Mouse (Mus musculus) forebrain, postnatal 0 days (tissue): ENCODE measurements around the gene Stk10. TPM values are rescaled to one million over a fixed set of nuclear protein-coding genes. Genes with fewer than 3 reads are reported as not detected.
A peak's percentile ranks its signal among the peaks of the same experiment; 100 is the strongest.

Source experiments
- ATAC-seq: fragments of 200-750 bp; cut with Nextera tagmentation; 2 replicates; pipeline ENCODE4 v1.8.0; 2017; ENCODE audit warnings: mild to moderate bottlenecking, moderate library complexity
- DNase-seq: peaks from one replicate; pipeline ENCODE4 v3.0.0-alpha.2; 2015
- H3K27ac ChIP-seq: fragments of 300-500 bp; sonication (generic); 2 replicates; pipeline ENCODE4 v1.5.1; 2014; ENCODE audit warnings: low read depth, mild to moderate bottlenecking, antibody characterized with exemption, low read length, moderate library complexity, mixed read lengths
- H3K27me3 ChIP-seq: fragments of 300-500 bp; sonication (generic); 2 replicates; pipeline ENCODE4 v1.6.1; 2014; ENCODE audit warnings: mild to moderate bottlenecking, low read length, mixed read lengths; ENCODE audit not compliant: insufficient read depth
- H3K36me3 ChIP-seq: fragments of 300-500 bp; sonication (generic); 2 replicates; pipeline ENCODE4 v1.6.1; 2014; ENCODE audit warnings: mild to moderate bottlenecking, moderate library complexity; ENCODE audit not compliant: insufficient read depth
- H3K4me1 ChIP-seq: fragments of 300-500 bp; sonication (generic); 2 replicates; pipeline ENCODE4 v1.6.1; 2014; ENCODE audit warnings: antibody characterized with exemption; ENCODE audit not compliant: insufficient read depth
- H3K4me2 ChIP-seq: fragments of 300-500 bp; sonication (generic); 2 replicates; pipeline ENCODE4 v1.6.1; 2014; ENCODE audit warnings: low read depth, mild to moderate bottlenecking, moderate library complexity
- H3K4me3 ChIP-seq: fragments of 300-500 bp; sonication (generic); 2 replicates; pipeline ENCODE4 v1.5.1; 2014; ENCODE audit warnings: low read depth, low read length, mixed read lengths
- H3K9ac ChIP-seq: fragments of 300-500 bp; sonication (generic); 2 replicates; pipeline ENCODE4 v1.6.1; 2014; ENCODE audit warnings: mild to moderate bottlenecking
- H3K9me3 ChIP-seq: fragments of 300-500 bp; sonication (generic); 2 replicates; pipeline ENCODE4 v1.6.1; 2016; ENCODE audit warnings: low read length
- CTCF ChIP-seq: sonication (generic); IDR thresholded peaks from 2 replicates; pipeline ENCODE4 v1.5.1; 2016; ENCODE audit warnings: antibody characterized with exemption, control low read depth, low read depth
- WGBS: fragments of 180-500 bp; shearing (Covaris S2); extraction: QIAGEN DNeasy Blood & Tissue Kit; methylation state at CpG from one replicate; pipeline ENCODE4 v1.1.7; 2014; 5-methylcytosine and 5-hydroxymethylcytosine counted together
- polyA plus RNA-seq: library from polyadenylated mRNA; unstranded; fragments of >200 nt; fragmentation: Nextera tagmentation; extraction: Ambion mirVana; gene quantifications from 2 replicates; pipeline ENCODE4 v1.2.1, GENCODE M21; 2015
- total RNA-seq: library from RNA; depleted of rRNA; stranded (reverse); fragments of >200 nt; gene quantifications from 2 replicates; pipeline ENCODE4 v1.2.3, GENCODE M21; 2014

The Stk10 gene
- total and polyA plus RNA-seq, 2 experiments from 2014 or later: 0.90 to 2.3 TPM

DNA sequence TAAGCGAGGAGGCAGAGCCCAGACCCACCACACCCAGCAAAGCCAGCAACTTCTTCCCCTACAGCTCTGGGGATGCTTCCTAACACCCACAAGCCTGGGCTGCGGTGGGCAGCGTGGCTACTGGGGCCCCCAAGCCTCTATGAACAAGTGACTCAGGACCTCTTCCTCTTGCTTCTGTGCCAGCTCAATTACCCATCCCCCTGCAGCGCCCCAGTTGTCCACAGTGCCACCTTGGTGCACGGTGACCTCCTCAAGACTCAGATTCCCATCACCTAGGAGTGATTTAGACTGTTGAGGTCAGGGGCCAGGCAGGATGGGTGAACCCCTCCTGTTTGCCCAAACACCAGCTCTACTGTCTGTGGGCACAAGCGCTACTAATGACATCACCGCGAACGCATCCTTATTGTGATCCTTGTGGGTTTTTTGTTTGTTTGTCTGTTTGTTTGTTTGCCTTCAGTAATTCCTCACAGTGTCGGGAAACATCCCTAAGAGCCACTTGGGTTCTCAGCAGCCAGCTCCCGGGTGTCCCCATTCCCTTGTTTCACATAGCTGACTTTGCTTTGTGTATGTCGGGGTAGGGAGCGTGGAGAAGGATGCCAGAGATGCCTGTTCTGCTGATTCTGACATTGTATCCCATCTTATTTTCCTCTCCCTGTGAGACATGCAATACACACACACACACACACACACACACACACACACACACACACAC lies 89.5 kb downstream of the Stk10 start:
- WGBS: 79% methylated on average over 13 of the region's 13 CpGs
- no peak overlapping the region for H3K27ac ChIP-seq

GRCm38 (mm10) chr11:32623236-32623635 lies 90.1 kb downstream of the Stk10 start:
- Histone ChIP-seq H3K9ac (no peak overlapping the region), H3K4me2 (no peak overlapping the region), H3K9me3 (no peaks in the 10 kb centered on the region), H3K36me3 (no peaks in the 10 kb centered on the region), H3K27ac (no peak overlapping the region), H3K4me1 (no peaks in the 10 kb centered on the region), H3K27me3 (no peaks in the 10 kb centered on the region), H3K4me3 (no peak overlapping the region)
- WGBS: 45% methylated on average over 5 of the region's 5 CpGs
- TF ChIP-seq CTCF: no peak
- peak; percentile 64 for ATAC-seq
- DNase-seq: peak; percentile 47

More for the DNA sequence above, 89.5 kb downstream of the Stk10 start:
- Histone ChIP-seq H3K4me2 (no peak overlapping the region), H3K4me1 (no peaks in the 10 kb centered on the region), H3K9ac (no peak overlapping the region), H3K36me3 (no peaks in the 10 kb centered on the region), H3K4me3 (no peak overlapping the region), H3K27me3 (no peaks in the 10 kb centered on the region), H3K9me3 (no peaks in the 10 kb centered on the region)
- DNase-seq (no peak), ATAC-seq (0 out of 2 replicates have a peak, but pooled peaks have one; percentile 11)
- no peak for TF ChIP-seq CTCF

GRCm38 (mm10) chr11:32623912-32624311 lies 90.8 kb downstream of the Stk10 start:
- Histone ChIP-seq H3K9me3 (no peaks in the 10 kb centered on the region), H3K4me2 (no peak overlapping the region), H3K36me3 (no peaks in the 10 kb centered on the region), H3K27me3 (no peaks in the 10 kb centered on the region), H3K4me1 (no peaks in the 10 kb centered on the region), H3K27ac (no peak overlapping the region), H3K9ac (no peak overlapping the region), H3K4me3 (no peak overlapping the region)
- 75% methylated on average over 6 of the region's 6 CpGs for WGBS
- no peak for DNase-seq
- no peak for ATAC-seq
- no peak for TF ChIP-seq CTCF

DNA sequence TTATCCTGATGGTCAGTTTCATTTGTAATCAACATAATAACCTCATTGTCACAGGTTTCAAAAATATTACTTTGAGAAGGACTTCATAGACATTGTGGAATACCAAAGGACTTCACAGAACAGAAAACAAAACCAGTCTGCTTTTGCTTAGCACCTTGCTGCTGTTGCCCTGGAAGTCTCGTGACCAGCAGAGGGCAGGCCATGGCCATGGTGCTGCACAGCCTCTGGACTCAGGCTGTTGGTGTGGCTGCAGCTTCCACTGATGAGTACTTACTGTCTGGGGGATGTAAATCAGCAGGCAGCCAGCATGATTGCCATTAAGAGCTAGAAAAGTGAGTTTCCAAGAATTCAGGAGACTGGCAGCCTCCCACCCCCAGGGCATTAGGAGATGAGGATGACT lies 92.6 kb downstream of the Stk10 start:
- ATAC-seq (no peak), DNase-seq (peak; percentile 16)
- no peaks in the 10 kb centered on the region for H3K27me3 ChIP-seq
- no peaks in the 10 kb centered on the region for H3K9me3 ChIP-seq
- peak; percentile 61 for TF ChIP-seq CTCF
- H3K4me3 ChIP-seq: no peak overlapping the region
- WGBS: 68% methylated on average over 1 of the region's 1 CpGs
- H3K4me1 ChIP-seq: no peaks in the 10 kb centered on the region
- H3K4me2 ChIP-seq: no peak overlapping the region
- no peaks in the 10 kb centered on the region for H3K36me3 ChIP-seq
- no peak overlapping the region for H3K9ac ChIP-seq
- H3K27ac ChIP-seq: 0 out of 2 replicates have a peak overlapping the region, but pooled peaks have one; percentile 15

- H3K27ac ChIP-seq: no peak overlapping the region
- no peak overlapping the region for H3K4me2 ChIP-seq
- 80% methylated on average over 6 of the region's 6 CpGs for WGBS
- H3K9ac ChIP-seq: no peak overlapping the region
- H3K9me3 ChIP-seq: no peaks in the 10 kb centered on the region
- ATAC-seq (no peak), DNase-seq (no peak)
- H3K4me3 ChIP-seq: no peak overlapping the region
- no peaks in the 10 kb centered on the region for H3K27me3 ChIP-seq
- no peak for TF ChIP-seq CTCF
- no peaks in the 10 kb centered on the region for H3K36me3 ChIP-seq
- H3K4me1 ChIP-seq: no peaks in the 10 kb centered on the region
These were observed 93.0 kb downstream of the Stk10 start for GRCm38 (mm10) chr11:32626079-32626478.

GRCm38 (mm10) chr11:32627900-32628299 lies 94.8 kb downstream of the Stk10 start:
- Histone ChIP-seq H3K27ac (no peak overlapping the region), H3K4me3 (no peak overlapping the region), H3K4me2 (no peak overlapping the region), H3K27me3 (no peaks in the 10 kb centered on the region), H3K9me3 (no peaks in the 10 kb centered on the region), H3K9ac (no peak overlapping the region), H3K36me3 (no peaks in the 10 kb centered on the region), H3K4me1 (no peaks in the 10 kb centered on the region)
- 87% methylated on average over 6 of the region's 6 CpGs for WGBS
- TF ChIP-seq CTCF: no peak
- DNase-seq (no peak), ATAC-seq (no peak)

DNA sequence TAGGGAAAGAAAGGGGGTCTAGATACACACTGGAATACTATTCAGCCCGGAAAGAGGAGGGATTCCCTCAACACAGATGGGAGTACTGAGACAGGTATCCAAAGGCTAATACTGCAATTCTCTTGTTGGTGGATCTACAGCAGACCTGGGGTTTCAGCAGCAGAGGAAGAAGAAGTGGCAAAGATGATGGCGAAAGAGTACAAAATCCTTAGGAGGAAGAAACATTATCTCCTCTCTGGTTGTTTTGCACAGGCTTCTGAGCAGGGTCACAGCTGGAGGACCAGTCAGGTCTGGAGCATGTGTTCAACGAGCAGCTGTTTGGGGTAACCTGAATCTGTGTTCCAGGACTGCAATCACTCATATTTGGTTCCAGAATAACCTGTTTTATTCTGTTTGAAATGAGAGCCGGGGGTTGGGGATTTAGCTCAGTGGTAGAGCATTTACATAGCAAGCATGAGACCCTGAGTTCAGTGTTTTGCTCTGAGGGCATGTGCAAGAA lies 96.7 kb downstream of the Stk10 start:
- H3K4me3 ChIP-seq: no peak overlapping the region
- no peaks in the 10 kb centered on the region for H3K27me3 ChIP-seq
- no peak overlapping the region for H3K4me2 ChIP-seq
- WGBS: 86% methylated on average over 4 of the region's 4 CpGs
- no peak overlapping the region for H3K9ac ChIP-seq
- no peaks in the 10 kb centered on the region for H3K4me1 ChIP-seq
- no peaks in the 10 kb centered on the region for H3K9me3 ChIP-seq
- H3K27ac ChIP-seq: no peak overlapping the region
- H3K36me3 ChIP-seq: no peaks in the 10 kb centered on the region
- no peak for ATAC-seq
- TF ChIP-seq CTCF: no peak
- no peak for DNase-seq
